In genomic region chr12:80070534-80071287, GRCm38 (mm10) we compare ENCODE assay signal across 15 mouse cellular contexts. TPM values are rescaled to one million over a fixed set of nuclear protein-coding genes. Genes with fewer than 3 reads are reported as not detected.
DNase-seq lines count a peak whose midpoint lies in the region; ATAC-seq and TF ChIP-seq lines count a peak whose summit lies in the region.
"Had no signal": no experiment of that assay in that cellular context is flagged by ENCODE, and none has a peak within 500 bp of the region (broad histone marks: within the 10 kb centered on the region; RNA-seq: fewer than 3 reads in every experiment).

No protein-coding gene starts in this region.

- no peaks in the 10 kb centered on the region for H3K9me3 ChIP-seq in midbrain, postnatal 0 days (ENCODE audit: low read length)
- no peaks in the 10 kb centered on the region for H3K9me3 ChIP-seq in midbrain, embryonic 14.5 days (ENCODE audit: control insufficient read depth, low read length)
- H3K9me3 ChIP-seq in hindbrain, embryonic 12.5 days (replicated peaks), result no peaks in the 10 kb centered on the region
- H3K9me3 ChIP-seq in neural tube, embryonic 14.5 days (ENCODE audit: control insufficient read depth, low read length), result no peaks in the 10 kb centered on the region
- no peaks in the 10 kb centered on the region for H3K9me3 ChIP-seq in heart, embryonic 12.5 days (replicated peaks)
- H3K9me3 ChIP-seq: embryonic facial prominence, embryonic 12.5 days had no signal

- H3K27ac ChIP-seq in midbrain, postnatal 0 days (ENCODE audit: low read depth, low read length), result no peak overlapping the region
- no peak overlapping the region for H3K27ac ChIP-seq in midbrain, embryonic 14.5 days (replicated peaks; ENCODE audit: low read depth, low read length)
- no peak overlapping the region; the same call in 1 of the 2 replicates for H3K27ac ChIP-seq in hindbrain, embryonic 12.5 days
- peak overlapping the region; percentile 16; the same call in 1 of the 2 replicates for H3K27ac ChIP-seq in neural tube, embryonic 14.5 days (ENCODE audit: low read depth, low read length)
- no peak overlapping the region for H3K27ac ChIP-seq in heart, embryonic 12.5 days (ENCODE audit: poor library complexity, severe bottlenecking)
- H3K27ac ChIP-seq: embryonic facial prominence, embryonic 12.5 days; heart, adult 2 months had no signal

- ATAC-seq in midbrain, postnatal 0 days (ENCODE audit: low FRiP score), result no peak
- no peak for ATAC-seq in midbrain, embryonic 14.5 days (ENCODE audit: low FRiP score, low TSS enrichment)
- peak; percentile 43; the same call in 1 of the 2 replicates for ATAC-seq in hindbrain, embryonic 12.5 days (ENCODE audit: low FRiP score)
- ATAC-seq in neural tube, embryonic 14.5 days (ENCODE audit: low read depth), result peak; percentile 63
- ATAC-seq in heart, embryonic 12.5 days (ENCODE audit: insufficient number of reproducible peaks, low FRiP score), result no peak

- H3K4me3 ChIP-seq in midbrain, postnatal 0 days (ENCODE audit: low read depth, low read length), result no peak overlapping the region
- H3K4me3 ChIP-seq in midbrain, embryonic 14.5 days (replicated peaks; ENCODE audit: low read depth, low read length), result no peak overlapping the region
- no peak overlapping the region for H3K4me3 ChIP-seq in hindbrain, embryonic 12.5 days
- no peak overlapping the region for H3K4me3 ChIP-seq in neural tube, embryonic 14.5 days (ENCODE audit: low read depth, low read length)
- H3K4me3 ChIP-seq in heart, embryonic 12.5 days, result no peak overlapping the region
- H3K4me3 ChIP-seq: embryonic facial prominence, embryonic 12.5 days; heart, adult 2 months had no signal

- peak; percentile 40 for DNase-seq in midbrain, postnatal 0 days (ENCODE audit: low spot score)
- DNase-seq in midbrain, embryonic 14.5 days, result no peak
- DNase-seq in ZHBTc4 (ENCODE audit: low read depth, low spot score), result peak; percentile 57
- no peak for DNase-seq in thymus, postnatal 14 days
- no peak for DNase-seq in gastrocnemius, postnatal 4 days (ENCODE audit: low spot score in 2 of 2)
- DNase-seq: adrenal gland, adult 8-10 months; cerebellum, adult 11 months; heart, adult 2 months; liver; lung, postnatal 14 days; right cerebral cortex, postnatal 25 days had no signal

- WGBS in midbrain, postnatal 0 days, result 49% methylated on average over 8 of the region's 8 CpGs
- WGBS in midbrain, embryonic 14.5 days, result 48% methylated on average over 8 of the region's 8 CpGs
- WGBS in hindbrain, embryonic 12.5 days, result 39% methylated on average over 8 of the region's 8 CpGs
- 13% methylated on average over 8 of the region's 8 CpGs for WGBS in neural tube, embryonic 14.5 days
- 72% methylated on average over 8 of the region's 8 CpGs for WGBS in heart, embryonic 12.5 days

- H3K9ac ChIP-seq in midbrain, postnatal 0 days (replicated peaks; ENCODE audit: low read length, poor library complexity, severe bottlenecking), result no peak overlapping the region
- no peak overlapping the region for H3K9ac ChIP-seq in midbrain, embryonic 14.5 days (replicated peaks; ENCODE audit: low read length)
- no peak overlapping the region for H3K9ac ChIP-seq in hindbrain, embryonic 12.5 days
- H3K9ac ChIP-seq in neural tube, embryonic 14.5 days (replicated peaks; ENCODE audit: low read depth, low read length), result no peak overlapping the region
- H3K9ac ChIP-seq in heart, embryonic 12.5 days, result no peak overlapping the region
- H3K9ac ChIP-seq: embryonic facial prominence, embryonic 12.5 days had no signal

- H3K4me1 ChIP-seq in midbrain, postnatal 0 days (ENCODE audit: insufficient read depth, low read length), result no peaks in the 10 kb centered on the region
- no peaks in the 10 kb centered on the region for H3K4me1 ChIP-seq in midbrain, embryonic 14.5 days (ENCODE audit: control insufficient read depth, insufficient read depth, low read length)
- H3K4me1 ChIP-seq in hindbrain, embryonic 12.5 days, result peaks cover 3% of the 10 kb centered on the region; the same call in 1 of the 2 replicates
- H3K4me1 ChIP-seq in neural tube, embryonic 14.5 days (ENCODE audit: control insufficient read depth, insufficient read depth, low read length), result no peaks in the 10 kb centered on the region
- H3K4me1 ChIP-seq in heart, embryonic 12.5 days (replicated peaks), result peaks cover 7% of the 10 kb centered on the region; the same call in 1 of the 2 replicates
- H3K4me1 ChIP-seq: embryonic facial prominence, embryonic 12.5 days had no signal

- no peaks in the 10 kb centered on the region for H3K27me3 ChIP-seq in midbrain, postnatal 0 days (ENCODE audit: insufficient read depth, low read length)
- H3K27me3 ChIP-seq in midbrain, embryonic 14.5 days (ENCODE audit: control insufficient read depth, insufficient read depth, low read length), result no peaks in the 10 kb centered on the region
- no peaks in the 10 kb centered on the region for H3K27me3 ChIP-seq in hindbrain, embryonic 12.5 days
- no peaks in the 10 kb centered on the region for H3K27me3 ChIP-seq in neural tube, embryonic 14.5 days (ENCODE audit: control insufficient read depth, insufficient read depth, low read length)
- H3K27me3 ChIP-seq in heart, embryonic 12.5 days (replicated peaks), result no peaks in the 10 kb centered on the region
- H3K27me3 ChIP-seq: embryonic facial prominence, embryonic 12.5 days had no signal

- TF ChIP-seq CTCF in midbrain, postnatal 0 days (IDR thresholded peaks at IDR 0.05), result no peak

- no peak overlapping the region for H3K4me2 ChIP-seq in midbrain, postnatal 0 days (ENCODE audit: low read depth, low read length, poor library complexity, severe bottlenecking)
- H3K4me2 ChIP-seq in midbrain, embryonic 14.5 days (ENCODE audit: low read length), result no peak overlapping the region
- no peak overlapping the region for H3K4me2 ChIP-seq in hindbrain, embryonic 12.5 days (replicated peaks)
- no peak overlapping the region for H3K4me2 ChIP-seq in neural tube, embryonic 14.5 days (ENCODE audit: low read depth, low read length)
- H3K4me2 ChIP-seq in heart, embryonic 12.5 days, result no peak overlapping the region
- H3K4me2 ChIP-seq: embryonic facial prominence, embryonic 12.5 days had no signal

- no peaks in the 10 kb centered on the region for H3K36me3 ChIP-seq in midbrain, postnatal 0 days (ENCODE audit: insufficient read depth, low read length)
- H3K36me3 ChIP-seq in midbrain, embryonic 14.5 days (ENCODE audit: control insufficient read depth, insufficient read depth, low read length), result no peaks in the 10 kb centered on the region
- no peaks in the 10 kb centered on the region for H3K36me3 ChIP-seq in hindbrain, embryonic 12.5 days
- H3K36me3 ChIP-seq in neural tube, embryonic 14.5 days (ENCODE audit: control insufficient read depth, insufficient read depth, low read length), result no peaks in the 10 kb centered on the region
- H3K36me3 ChIP-seq in heart, embryonic 12.5 days, result no peaks in the 10 kb centered on the region
- H3K36me3 ChIP-seq: embryonic facial prominence, embryonic 12.5 days had no signal

RNA-seq across cellular contexts. Expression of gene Zfp36l1, which starts 42.1 kb away (rescaled TPM):
- total RNA-seq in midbrain, postnatal 0 days (2014; rRNA removed), result 32.7 and 47.4 TPM in 2 replicates
- polyA plus RNA-seq in midbrain, postnatal 0 days (2015; fragmentation: Nextera tagmentation; extraction: Ambion mirVana), result 46.3 and 48.5 TPM in 2 replicates
- polyA plus RNA-seq in midbrain, embryonic 14.5 days (2014; fragmentation: Nextera tagmentation; extraction: Ambion mirVana), result 32.3 and 52.3 TPM in 2 replicates
- polyA plus RNA-seq in hindbrain, embryonic 12.5 days (2016; fragmentation: Nextera tagmentation; extraction: Ambion mirVana), result 87.2 and 92.3 TPM in 2 replicates
- 26.6 and 41.0 TPM in 2 replicates for polyA plus RNA-seq in neural tube, embryonic 14.5 days (2014; fragmentation: Nextera tagmentation; extraction: Ambion mirVana)
- 100 to 1,000 TPM; 132 to 157 TPM for total RNA-seq in gastrocnemius, postnatal 4 days (2021)
- polyA plus RNA-seq in heart, embryonic 12.5 days (2016; fragmentation: Nextera tagmentation; extraction: Ambion mirVana), result 98.4 and 101 TPM in 2 replicates

Comparison
In these comparisons a context has a peak if more than half of its experiments do, and no peak if none do; other contexts are left out.
1. DNase-seq: peak in midbrain, postnatal 0 days (single experiment) and ZHBTc4 (single experiment); none in midbrain, embryonic 14.5 days (single experiment), thymus, postnatal 14 days (single experiment) and gastrocnemius, postnatal 4 days (0 of 2).
2. ATAC-seq: peak in hindbrain, embryonic 12.5 days (single experiment) and neural tube, embryonic 14.5 days (single experiment); none in midbrain, postnatal 0 days (single experiment), midbrain, embryonic 14.5 days (single experiment) and heart, embryonic 12.5 days (single experiment).